Mouse (Mus musculus) stomach, postnatal 0 days (tissue): Measurements from ENCODE around the gene Glyctk. TPM values are rescaled to one million over a fixed set of nuclear protein-coding genes. Genes with fewer than 3 reads are reported as not detected.

Experiments
- ATAC-seq: fragments of 200-750 bp; cut with Nextera tagmentation; 2 replicates; pipeline ENCODE4 v1.8.0; 2017; ENCODE audit not compliant: low FRiP score, low TSS enrichment
- DNase-seq: peaks from one replicate; pipeline ENCODE4 v3.0.0-alpha.2; 2016; ENCODE audit warnings: low spot score
- H3K27ac ChIP-seq: fragments of 300-500 bp; sonication (generic); replicated peaks from 2 replicates; pipeline ENCODE4 v1.5.1; 2014; ENCODE audit warnings: mild to moderate bottlenecking, control low read depth
- H3K27me3 ChIP-seq: fragments of 300-500 bp; sonication (generic); 2 replicates; pipeline ENCODE4 v1.6.1; 2014; ENCODE audit warnings: low read length; ENCODE audit not compliant: control insufficient read depth, insufficient read depth
- H3K36me3 ChIP-seq: fragments of 300-500 bp; sonication (generic); 2 replicates; pipeline ENCODE4 v1.6.1; 2014; ENCODE audit warnings: low read length, mixed read lengths; ENCODE audit not compliant: control insufficient read depth, insufficient read depth
- H3K4me1 ChIP-seq: fragments of 300-500 bp; sonication (generic); replicated peaks from 2 replicates; pipeline ENCODE4 v1.6.1; 2014; ENCODE audit warnings: antibody characterized with exemption; ENCODE audit not compliant: control insufficient read depth, insufficient read depth
- H3K4me2 ChIP-seq: fragments of 300-500 bp; sonication (generic); replicated peaks from 2 replicates; pipeline ENCODE4 v1.6.1; 2014; ENCODE audit warnings: low read depth, mild to moderate bottlenecking, control low read depth, moderate library complexity
- H3K4me3 ChIP-seq: fragments of 300-500 bp; sonication (generic); 2 replicates; pipeline ENCODE4 v1.5.1; 2014; ENCODE audit warnings: low read depth, low read length, control low read depth
- H3K9ac ChIP-seq: fragments of 300-500 bp; sonication (generic); 2 replicates; pipeline ENCODE4 v1.6.1; 2014; ENCODE audit warnings: mild to moderate bottlenecking, low read length, control low read depth, mixed read lengths
- H3K9me3 ChIP-seq: fragments of 300-500 bp; sonication (generic); 2 replicates; pipeline ENCODE4 v1.6.1; 2016; ENCODE audit warnings: low read length; ENCODE audit not compliant: control insufficient read depth
- CTCF ChIP-seq: IDR thresholded peaks from 2 replicates; pipeline ENCODE4 v1.5.1; 2016; ENCODE audit warnings: antibody characterized with exemption, low read depth, mild to moderate bottlenecking, moderate library complexity
- EP300 ChIP-seq: optimal IDR thresholded peaks from 2 replicates; pipeline ENCODE3; 2016; ENCODE audit warnings: antibody characterized with exemption
- WGBS: fragments of 180-500 bp; shearing (Covaris S2); extraction: QIAGEN DNeasy Blood & Tissue Kit; methylation state at CpG from one replicate; pipeline ENCODE4 v1.1.7; 2014; 5-methylcytosine and 5-hydroxymethylcytosine counted together
- polyA plus RNA-seq: library from polyadenylated mRNA; unstranded; fragments of >200 nt; fragmentation: Nextera tagmentation; extraction: Ambion mirVana; gene quantifications from 2 replicates; pipeline ENCODE4 v1.2.1, GENCODE M21; 2015

Glyctk gene
- polyA plus RNA-seq, 1 experiment from 2014 or later, result 0.70 TPM

DNA sequence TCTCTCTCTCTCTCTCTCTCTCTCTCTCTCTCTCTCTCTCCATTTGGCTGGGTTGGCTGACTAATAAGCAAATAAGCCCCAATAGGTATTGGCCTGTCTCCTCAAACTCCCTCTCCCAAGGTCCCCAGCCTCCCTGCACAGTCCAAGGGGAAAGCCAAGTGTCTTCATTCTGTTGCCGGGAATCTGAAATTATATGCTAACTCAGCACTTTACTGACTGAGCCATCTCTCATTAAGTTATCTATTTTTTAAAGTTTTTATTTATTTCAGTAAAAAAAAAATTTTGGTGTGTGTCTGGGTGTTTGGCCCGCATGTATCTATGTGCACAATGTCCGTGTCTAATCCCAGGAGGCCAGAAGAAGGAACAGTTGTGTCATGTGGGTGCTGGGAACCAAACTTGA, 44.0 kb upstream of the Glyctk start:
- 77% methylated on average over 3 of the region's 3 CpGs for WGBS
- H3K4me3 ChIP-seq, result no peak overlapping the region; the same call in 1 of the 2 replicates
- H3K4me2 ChIP-seq, result peak overlapping the region; percentile 60; the same call in 1 of the 2 replicates
- H3K27me3 ChIP-seq, result no peaks in the 10 kb centered on the region
- H3K9ac ChIP-seq, result 0 out of 2 replicates have a peak overlapping the region, but pooled peaks have one; percentile 70
- H3K9me3 ChIP-seq, result no peaks in the 10 kb centered on the region
- 0 out of 2 replicates have a peak, but pooled peaks cover 5% of the 10 kb centered on the region for H3K4me1 ChIP-seq
- DNase-seq, result no peak
- ATAC-seq, result no peak
- H3K27ac ChIP-seq, result no peak overlapping the region
- TF ChIP-seq EP300 (no peak), CTCF (no peak)
- no peaks in the 10 kb centered on the region for H3K36me3 ChIP-seq

DNA sequence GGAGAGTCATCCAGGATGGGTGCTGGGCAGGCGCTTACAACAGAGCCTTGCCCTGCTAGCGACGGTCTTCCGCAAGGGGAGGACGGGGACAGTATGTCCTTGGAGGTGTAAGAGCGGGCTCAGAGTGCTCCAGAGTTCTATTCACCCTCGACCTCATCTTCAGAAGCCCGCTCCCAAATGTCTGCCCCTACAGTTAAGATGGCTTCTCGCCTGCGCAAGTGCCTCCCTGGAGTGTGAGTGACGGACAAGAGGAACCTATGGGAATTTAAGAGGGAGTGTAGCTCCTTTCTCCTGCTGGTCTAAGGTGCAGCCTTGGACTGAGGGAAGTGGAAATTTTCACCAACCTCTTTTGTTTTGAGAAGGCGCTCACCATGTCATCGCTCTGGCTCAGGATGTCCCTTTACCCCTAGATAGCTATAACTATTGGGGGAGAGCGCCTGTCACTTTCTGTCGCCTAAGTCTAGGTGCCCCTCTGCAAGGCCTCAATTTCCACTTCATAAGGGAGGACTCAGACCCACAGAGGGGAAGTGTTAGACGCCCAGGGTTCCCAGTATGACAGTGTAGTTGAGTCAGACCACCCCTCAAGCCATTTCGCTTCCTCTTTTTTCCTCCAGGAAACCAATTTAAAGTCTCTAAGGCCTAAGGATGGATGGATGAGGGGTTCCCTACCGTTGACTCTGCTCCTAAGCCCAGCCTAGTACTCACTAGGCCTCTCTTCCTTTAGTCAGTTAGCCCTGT, 41.8 kb upstream of the Glyctk start, which contains the start of gene Ppm1m:
Gene Ppm1m, minus strand, starts transcription at position 212 of the 738 bp plus-strand sequence.
- peak within 1 kb of the TSS; percentile 69 for H3K27ac ChIP-seq
- H3K4me1 ChIP-seq, result 0 out of 2 replicates have a peak, but pooled peaks cover 5% of the 10 kb centered on the region
- no peak for DNase-seq
- no peaks in the 10 kb centered on the region for H3K9me3 ChIP-seq
- peak within 1 kb of the TSS; percentile 64 for H3K4me3 ChIP-seq
- H3K27me3 ChIP-seq, result no peaks in the 10 kb centered on the region
- H3K4me2 ChIP-seq, result peak within 1 kb of the TSS; percentile 64
- H3K9ac ChIP-seq, result peak within 1 kb of the TSS; percentile 72
- no peaks in the 10 kb centered on the region for H3K36me3 ChIP-seq
- ATAC-seq, result no peak
- no peak for TF ChIP-seq CTCF
- 54% methylated on average over 18 of the region's 18 CpGs for WGBS

DNA sequence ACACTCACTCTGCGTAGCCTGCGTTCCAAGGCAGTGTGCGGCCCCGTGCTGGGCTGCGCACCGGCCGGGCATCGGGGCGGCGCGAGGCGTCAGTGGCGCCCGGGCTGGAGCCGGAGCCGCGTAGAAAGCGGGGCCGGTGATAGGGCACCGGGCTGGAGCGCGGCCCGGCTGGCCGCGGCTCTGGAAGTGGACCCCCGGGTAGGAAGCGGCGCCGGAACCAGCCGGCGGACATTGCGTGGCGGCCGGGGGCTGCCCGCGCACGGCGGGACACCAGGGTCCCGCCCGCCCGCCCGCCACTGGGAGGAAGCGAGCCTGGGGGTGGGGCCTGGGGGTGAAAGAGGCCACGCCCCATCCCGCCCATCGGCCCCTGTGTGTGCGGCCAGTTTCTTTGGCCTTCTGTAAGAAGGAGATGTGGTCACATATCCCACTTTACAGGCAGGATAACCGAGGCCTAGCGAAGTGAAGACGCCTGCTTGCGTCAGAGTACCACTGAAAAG, 41.1 kb upstream of the Glyctk start:
- Histone ChIP-seq H3K4me1 (0 out of 2 replicates have a peak, but pooled peaks cover 2% of the 10 kb centered on the region), H3K4me2 (peak overlapping the region; percentile 64), H3K4me3 (peak overlapping the region; percentile 64), H3K36me3 (no peaks in the 10 kb centered on the region), H3K27ac (peak overlapping the region; percentile 69), H3K9ac (peak overlapping the region; percentile 72), H3K9me3 (no peaks in the 10 kb centered on the region), H3K27me3 (no peaks in the 10 kb centered on the region)
- ATAC-seq (peak; percentile 55; the same call in 1 of the 2 replicates), DNase-seq (peak; percentile 80)
- no peak for TF ChIP-seq CTCF
- no peak for TF ChIP-seq EP300
- under 1% methylated on average over 29 of the region's 51 CpGs for WGBS

DNA sequence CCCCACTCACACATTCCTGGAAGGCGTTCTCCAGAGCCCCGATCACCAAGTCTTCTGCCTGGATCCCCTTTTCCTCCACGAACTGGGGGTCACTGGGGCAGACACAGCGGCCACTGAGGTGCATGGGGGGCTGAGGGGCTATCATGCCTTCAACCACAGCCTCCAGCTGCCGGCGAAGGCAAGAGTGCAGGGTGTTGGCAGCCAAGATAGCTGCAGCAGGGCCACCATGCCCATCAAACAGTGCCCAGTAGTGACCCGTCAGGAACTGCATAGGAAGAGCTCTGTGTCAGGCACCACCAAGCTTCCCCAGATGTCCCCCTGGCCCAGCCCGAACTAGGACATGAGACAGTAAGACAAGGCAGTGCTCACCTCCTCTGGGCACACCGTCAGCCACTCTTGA, 39.8 kb upstream of the Glyctk start:
- no peak overlapping the region for H3K4me3 ChIP-seq
- no peaks in the 10 kb centered on the region for H3K9me3 ChIP-seq
- no peak overlapping the region for H3K27ac ChIP-seq
- WGBS, result 89% methylated on average over 9 of the region's 9 CpGs
- ATAC-seq (no peak), DNase-seq (no peak)
- no peak overlapping the region for H3K4me2 ChIP-seq
- no peak for TF ChIP-seq EP300
- no peak for TF ChIP-seq CTCF
- no peaks in the 10 kb centered on the region for H3K36me3 ChIP-seq
- 0 out of 2 replicates have a peak overlapping the region, but pooled peaks have one; percentile 13 for H3K9ac ChIP-seq
- H3K4me1 ChIP-seq, result no peaks in the 10 kb centered on the region
- H3K27me3 ChIP-seq, result no peaks in the 10 kb centered on the region

DNA sequence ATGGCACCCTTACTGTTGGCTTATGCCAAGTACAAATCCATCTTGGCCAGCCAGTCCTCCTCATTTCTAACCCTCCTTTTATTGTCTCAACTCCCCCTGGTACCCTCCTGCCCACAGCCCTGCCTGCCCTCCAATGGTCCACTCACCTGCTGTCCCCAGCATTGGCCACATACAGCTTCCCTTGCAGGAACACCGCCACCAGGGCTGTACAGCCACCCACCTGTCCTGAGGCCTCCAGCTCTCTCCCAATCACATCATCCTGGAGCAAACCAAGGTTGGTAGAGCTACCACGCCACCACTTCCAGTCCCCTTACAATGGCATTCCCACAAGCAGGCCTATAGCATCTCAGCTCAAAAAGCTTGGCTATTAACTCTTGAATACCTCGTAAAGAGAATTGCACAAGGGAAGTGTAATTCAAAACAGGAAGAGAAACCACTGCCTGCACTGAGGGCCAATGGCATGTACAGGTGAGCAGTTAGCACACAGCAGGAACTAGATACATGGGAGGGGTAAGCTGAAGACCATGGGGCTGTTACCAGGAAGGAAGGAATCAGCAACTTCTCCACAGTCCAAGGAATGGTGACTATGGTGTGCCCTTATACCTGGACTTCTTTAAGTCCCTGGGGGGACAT, 39.3 kb upstream of the Glyctk start:
- Histone ChIP-seq H3K27ac (no peak overlapping the region), H3K4me2 (no peak overlapping the region), H3K9me3 (no peaks in the 10 kb centered on the region), H3K27me3 (no peaks in the 10 kb centered on the region), H3K4me3 (no peak overlapping the region), H3K36me3 (no peaks in the 10 kb centered on the region), H3K4me1 (no peaks in the 10 kb centered on the region), H3K9ac (no peak overlapping the region)
- DNase-seq, result no peak
- no peak for ATAC-seq
- WGBS, result 88% methylated on average over 3 of the region's 3 CpGs
- TF ChIP-seq EP300, result no peak
- TF ChIP-seq CTCF, result no peak

DNA sequence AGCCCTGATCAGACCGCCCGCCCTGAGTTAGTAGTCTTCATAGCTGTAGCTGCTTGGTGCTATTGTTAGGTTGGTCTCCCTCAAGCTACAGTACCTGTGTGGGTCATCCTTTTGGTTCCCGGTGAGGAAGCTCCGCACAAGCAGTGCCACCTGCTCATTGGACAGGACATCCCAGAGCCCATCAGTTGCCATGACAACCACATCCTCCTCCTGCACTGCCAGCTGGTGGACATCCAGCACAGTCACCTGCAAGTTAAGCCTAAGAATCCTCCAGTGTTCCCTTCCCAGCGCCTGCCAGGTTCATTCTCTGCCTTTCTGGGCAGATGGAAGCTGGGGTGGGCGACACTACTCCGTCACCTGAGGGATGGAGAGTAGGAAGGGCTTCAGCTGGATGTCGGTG, 37.8 kb upstream of the Glyctk start:
- H3K4me3 ChIP-seq, result no peak overlapping the region
- no peaks in the 10 kb centered on the region for H3K27me3 ChIP-seq
- no peak for TF ChIP-seq EP300
- no peak for TF ChIP-seq CTCF
- 79% methylated on average over 8 of the region's 8 CpGs for WGBS
- no peaks in the 10 kb centered on the region for H3K4me1 ChIP-seq
- 0 out of 2 replicates have a peak, but pooled peaks cover 8% of the 10 kb centered on the region for H3K36me3 ChIP-seq
- no peak overlapping the region for H3K4me2 ChIP-seq
- no peaks in the 10 kb centered on the region for H3K9me3 ChIP-seq
- no peak for ATAC-seq
- no peak overlapping the region for H3K27ac ChIP-seq
- DNase-seq, result no peak
- H3K9ac ChIP-seq, result no peak overlapping the region
